Mouse (Mus musculus) cerebellum, adult 2 months (tissue): Measurements from ENCODE around the gene Hsd3b6.

Source experiments
- CTCF ChIP-seq: fragments of 200-500 bp; IDR thresholded peaks from 2 replicates; pipeline ENCODE4 v1.5.1; 2011; ENCODE audit warnings: low read depth, mild to moderate bottlenecking, control low read depth, low read length, moderate library complexity, borderline replicate concordance; ENCODE audit not compliant: insufficient read depth
- POLR2A ChIP-seq: fragments of 200-500 bp; IDR thresholded peaks from 2 replicates; pipeline ENCODE4 v1.6.1; 2011; ENCODE audit warnings: low read length, control low read depth, borderline replicate concordance; ENCODE audit not compliant: insufficient read depth

DNA sequence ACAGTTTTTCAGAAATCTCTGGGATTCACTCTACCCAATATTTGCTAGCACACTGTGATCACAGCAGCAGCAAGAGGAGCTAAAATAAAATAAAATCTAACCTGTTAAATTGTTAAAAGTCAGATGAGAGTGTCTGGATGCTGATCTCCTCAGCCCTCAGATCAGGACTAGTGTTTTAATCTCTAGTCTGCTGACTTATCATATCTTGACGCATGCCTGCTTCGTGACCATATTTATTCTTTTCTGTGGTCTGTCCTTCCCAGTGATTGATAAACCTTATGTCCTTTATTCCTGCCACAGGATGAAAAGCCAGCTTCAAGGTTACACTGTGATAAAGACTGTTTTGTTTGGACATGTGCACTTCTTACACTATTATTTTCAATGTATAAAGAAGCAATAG, 43.8 kb upstream of the Hsd3b6 start:
- no peak for TF ChIP-seq CTCF
- no peak for TF ChIP-seq POLR2A
